In genomic region chr19:53788621-53789331, GRCm38 (mm10) we compare ENCODE assay signal across 15 mouse cellular contexts.
DNase-seq lines count a peak whose midpoint lies in the region; ATAC-seq lines count a peak whose summit lies in the region.
"Had no signal": no experiment of that assay in that cellular context is flagged by ENCODE, and none has a peak within 500 bp of the region (broad histone marks: within the 10 kb centered on the region; RNA-seq: fewer than 3 reads in every experiment).

No protein-coding gene starts in this region.

- H3K4me1 ChIP-seq in heart, embryonic 11.5 days (ENCODE audit: control insufficient read depth, insufficient read depth, low read length) = peaks cover 71% of the 10 kb centered on the region
- H3K4me1 ChIP-seq in heart, embryonic 16.5 days (ENCODE audit: control insufficient read depth, insufficient read depth, low read length) = peaks cover 72% of the 10 kb centered on the region
- H3K4me1 ChIP-seq in liver, embryonic 13.5 days (replicated peaks) = peaks cover 41% of the 10 kb centered on the region

- no peaks in the 10 kb centered on the region for H3K27me3 ChIP-seq in heart, embryonic 11.5 days (ENCODE audit: control insufficient read depth, insufficient read depth, low read length)
- H3K27me3 ChIP-seq in heart, embryonic 16.5 days (ENCODE audit: control insufficient read depth, insufficient read depth, low read length) = no peaks in the 10 kb centered on the region
- no peaks in the 10 kb centered on the region for H3K27me3 ChIP-seq in liver, embryonic 13.5 days
- H3K27me3 ChIP-seq: embryonic facial prominence, embryonic 15.5 days; limb, embryonic 15.5 days had no signal

- peak overlapping the region; percentile 12 for H3K4me2 ChIP-seq in heart, embryonic 11.5 days
- H3K4me2 ChIP-seq in heart, embryonic 16.5 days (ENCODE audit: low read depth, low read length) = peak overlapping the region; percentile 18
- peak overlapping the region; percentile 26 for H3K4me2 ChIP-seq in liver, embryonic 13.5 days
- H3K4me2 ChIP-seq: embryonic facial prominence, embryonic 15.5 days; limb, embryonic 15.5 days had no signal

- 32% methylated on average over 14 of the region's 14 CpGs for WGBS in heart, embryonic 11.5 days (ENCODE audit: insufficient replicate concordance)
- WGBS in heart, embryonic 16.5 days = 29% methylated on average over 14 of the region's 14 CpGs
- WGBS in liver, embryonic 13.5 days (ENCODE audit: insufficient replicate concordance) = 31% methylated on average over 14 of the region's 14 CpGs

- H3K4me3 ChIP-seq in heart, embryonic 11.5 days (ENCODE audit: low read depth, low read length) = no peak overlapping the region
- H3K4me3 ChIP-seq in heart, embryonic 16.5 days (ENCODE audit: low read length) = no peak overlapping the region
- no peak overlapping the region for H3K4me3 ChIP-seq in liver, embryonic 13.5 days (replicated peaks)
- H3K4me3 ChIP-seq: embryonic facial prominence, embryonic 15.5 days; limb, embryonic 15.5 days had no signal

- ATAC-seq in heart, embryonic 11.5 days (replicated peaks; ENCODE audit: insufficient number of reproducible peaks, low FRiP score, low TSS enrichment) = no peak
- no peak; the same call in 1 of the 2 replicates for ATAC-seq in heart, embryonic 16.5 days (replicated peaks; ENCODE audit: extremely low read depth, insufficient read depth, low FRiP score)
- ATAC-seq in liver, embryonic 13.5 days (ENCODE audit: low read depth) = peak; percentile 93
- no peak for ATAC-seq in megakaryocyte, adult 5-6 weeks (ENCODE audit: poor library complexity, severe bottlenecking)
- ATAC-seq: forebrain, embryonic 16.5 days; midbrain, embryonic 16.5 days had no signal

- peak overlapping the region; percentile 51 for H3K27ac ChIP-seq in heart, embryonic 11.5 days (ENCODE audit: low read depth, low read length)
- H3K27ac ChIP-seq in heart, embryonic 16.5 days (ENCODE audit: low read length) = peak overlapping the region; percentile 72
- H3K27ac ChIP-seq in liver, embryonic 13.5 days = peak overlapping the region; percentile 31
- H3K27ac ChIP-seq: embryonic facial prominence, embryonic 15.5 days; limb, embryonic 15.5 days had no signal

- no peaks in the 10 kb centered on the region for H3K9me3 ChIP-seq in heart, embryonic 11.5 days (replicated peaks; ENCODE audit: control insufficient read depth, low read length)
- no peaks in the 10 kb centered on the region for H3K9me3 ChIP-seq in heart, embryonic 16.5 days (replicated peaks; ENCODE audit: control insufficient read depth, low read length)
- no peaks in the 10 kb centered on the region for H3K9me3 ChIP-seq in liver, embryonic 13.5 days (replicated peaks)
- H3K9me3 ChIP-seq: embryonic facial prominence, embryonic 15.5 days; limb, embryonic 15.5 days had no signal

- no peak for DNase-seq in heart, postnatal 36 days
- DNase-seq in liver, embryonic 13.5 days = peak; percentile 60
- peak; percentile 44 for DNase-seq in yolk sac, embryonic 10.5 days (ENCODE audit: low spot score)
- DNase-seq in spleen, postnatal 4 days (ENCODE audit: low spot score in 2 of 2) = no peak
- DNase-seq: cerebellum, adult 11-12 months; gastrocnemius, postnatal 10 days; kidney, adult 8-10 months; lung, postnatal 4 days had no signal

- H3K36me3 ChIP-seq in heart, embryonic 11.5 days (ENCODE audit: control insufficient read depth, insufficient read depth, low read length) = no peaks in the 10 kb centered on the region
- H3K36me3 ChIP-seq in heart, embryonic 16.5 days (ENCODE audit: control insufficient read depth, insufficient read depth) = no peaks in the 10 kb centered on the region
- H3K36me3 ChIP-seq in liver, embryonic 13.5 days = no peaks in the 10 kb centered on the region
- H3K36me3 ChIP-seq: embryonic facial prominence, embryonic 15.5 days; limb, embryonic 15.5 days had no signal

- no peak overlapping the region for H3K9ac ChIP-seq in heart, embryonic 11.5 days (ENCODE audit: low read depth, low read length)
- peak overlapping the region; percentile 46 for H3K9ac ChIP-seq in heart, embryonic 16.5 days (ENCODE audit: low read length)
- 0 out of 2 replicates have a peak overlapping the region, but pooled peaks have one; percentile 7 for H3K9ac ChIP-seq in liver, embryonic 13.5 days
- H3K9ac ChIP-seq: embryonic facial prominence, embryonic 15.5 days; limb, embryonic 15.5 days had no signal

- intact Hi-C loops in heart, postnatal 36 days (cut with DNase I) = no loop called here

Comparison
In these comparisons a context has a peak if more than half of its experiments do, and no peak if none do; other contexts are left out.
1. DNase-seq: peak in liver, embryonic 13.5 days (single experiment) and yolk sac, embryonic 10.5 days (single experiment); none in heart, postnatal 36 days (0 of 2) and spleen, postnatal 4 days (0 of 2).
2. Peak in every context shown above with its lines, with median percentiles within 50 percentile points of each other: H3K27ac ChIP-seq and H3K4me2 ChIP-seq.